Mouse (Mus musculus): ENCODE data around the gene Unc5c.

Gene Unc5c

GRCm38 (mm10) chr3:141465104-141465705, at the start of gene Unc5c:
TSS of gene Unc5c (plus strand) at chr3:141465216.
- DNase-seq = peak; percentile 71

DNA sequence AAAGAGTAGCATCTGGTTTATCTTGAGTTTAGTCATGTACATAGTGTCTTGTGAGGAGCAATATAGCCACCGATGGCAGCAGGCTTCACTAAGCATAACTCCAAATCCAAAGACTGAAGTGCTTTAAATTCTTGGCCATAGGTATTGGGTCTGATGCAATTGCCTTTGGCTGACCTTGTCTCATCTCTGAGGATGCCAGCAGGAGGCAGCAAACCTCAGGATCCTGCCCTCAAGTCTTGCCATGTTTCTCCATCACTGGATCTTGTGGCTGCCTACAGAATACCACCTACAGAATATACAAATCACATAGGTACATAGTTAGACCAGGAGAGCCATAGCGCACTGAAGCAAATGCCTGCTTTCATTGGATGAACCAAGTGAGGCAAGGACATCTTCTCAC, 7.5 kb upstream of the Unc5c start:
- DNase-seq = no peak

DNA sequence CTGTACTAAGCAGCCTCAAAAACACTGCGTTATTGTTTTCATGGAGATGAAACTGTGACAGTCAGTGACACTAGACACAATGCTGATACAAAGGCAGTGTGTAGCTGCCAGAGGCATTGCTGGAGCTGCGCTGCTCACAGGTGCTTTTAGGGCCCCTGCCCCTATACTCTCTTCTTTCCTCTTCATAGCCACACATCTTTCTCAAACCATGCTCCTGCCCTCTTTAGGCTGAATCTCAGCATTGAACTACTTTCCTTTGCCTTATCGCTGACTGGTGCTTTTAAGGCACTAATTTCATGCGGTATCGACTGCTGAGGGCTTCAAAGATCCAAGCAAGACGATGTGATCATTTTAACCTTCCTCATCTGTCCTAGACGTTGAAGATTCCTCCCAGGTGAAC, 2.5 kb upstream of the Unc5c start:
- no peak for DNase-seq

- no peak for DNase-seq
Observed at GRCm38 (mm10) chr3:141464691-141465103, 319 bp upstream of the Unc5c start.

- peak; percentile 32 for DNase-seq
Observed at GRCm38 (mm10) chr3:141466061-141466460, 1.0 kb downstream of the Unc5c start.

GRCm38 (mm10) chr3:141466727-141467335, 1.8 kb downstream of the Unc5c start:
- no peak for DNase-seq

DNA sequence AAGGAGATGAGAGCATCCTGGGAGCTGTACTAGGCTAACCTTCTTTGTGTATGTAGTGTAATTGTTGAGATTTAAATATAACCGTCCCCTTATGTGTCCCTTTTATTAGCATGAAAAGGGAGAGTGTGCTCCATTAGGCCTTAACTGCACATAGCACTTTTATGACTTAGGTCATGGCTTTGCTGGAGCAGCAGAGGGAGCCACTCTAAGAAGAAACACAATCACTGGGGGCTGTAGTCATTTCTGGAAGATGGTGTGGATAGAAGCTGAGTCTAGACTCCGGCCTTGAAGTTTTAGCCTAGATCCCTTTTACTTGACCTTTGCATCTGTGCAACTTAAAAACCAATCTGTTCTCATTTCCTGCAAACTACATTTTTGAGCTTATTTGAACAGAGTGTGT, 4.3 kb downstream of the Unc5c start:
- DNase-seq = no peak

GRCm38 (mm10) chr3:141473205-141473604, 8.2 kb downstream of the Unc5c start:
- DNase-seq = no peak

DNA sequence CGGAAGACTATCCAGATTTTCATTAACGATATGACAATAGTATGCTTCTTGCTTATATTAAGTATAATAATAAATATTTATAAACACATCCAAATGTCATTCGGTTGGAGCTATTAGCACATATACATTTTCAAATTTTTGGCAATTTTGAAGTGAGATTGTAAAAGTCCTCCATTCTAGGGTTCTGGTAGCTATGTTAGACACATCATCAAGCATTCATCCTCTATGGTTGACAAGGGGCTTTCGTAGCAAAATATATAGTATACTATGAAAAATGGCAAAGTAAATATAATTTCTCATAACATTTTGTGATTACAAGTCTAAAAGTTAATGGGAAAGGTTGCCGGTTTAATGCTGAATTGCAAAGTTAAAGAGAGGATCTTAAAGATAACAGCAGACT, 10.4 kb downstream of the Unc5c start:
- DNase-seq = no peak

GRCm38 (mm10) chr3:141475919-141476318, 10.9 kb downstream of the Unc5c start:
- DNase-seq = no peak

DNA sequence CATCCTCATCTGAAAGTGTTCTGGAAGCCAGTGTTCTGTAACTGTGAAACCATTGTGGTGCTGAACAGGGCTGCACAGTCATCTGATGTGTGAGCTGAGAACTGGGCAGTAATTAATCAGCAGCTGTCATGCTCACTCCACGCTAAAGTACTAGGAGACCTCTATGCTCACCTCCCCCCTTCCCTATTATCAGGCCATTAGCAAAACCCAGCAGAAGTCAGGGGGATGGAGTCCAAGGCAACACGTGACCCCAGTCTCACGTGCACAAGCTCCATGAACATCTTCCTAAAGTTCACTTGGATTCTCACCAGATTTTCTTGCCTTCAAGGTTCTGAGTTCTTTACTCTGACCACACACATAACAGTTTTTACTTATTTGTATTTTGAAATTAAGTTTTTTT, 11.7 kb downstream of the Unc5c start:
- DNase-seq = no peak

GRCm38 (mm10) chr3:141482465-141482864, 17.4 kb downstream of the Unc5c start:
- no peak for DNase-seq

- DNase-seq = no peak
Observed at GRCm38 (mm10) chr3:141483665-141484431, 18.8 kb downstream of the Unc5c start.

DNA sequence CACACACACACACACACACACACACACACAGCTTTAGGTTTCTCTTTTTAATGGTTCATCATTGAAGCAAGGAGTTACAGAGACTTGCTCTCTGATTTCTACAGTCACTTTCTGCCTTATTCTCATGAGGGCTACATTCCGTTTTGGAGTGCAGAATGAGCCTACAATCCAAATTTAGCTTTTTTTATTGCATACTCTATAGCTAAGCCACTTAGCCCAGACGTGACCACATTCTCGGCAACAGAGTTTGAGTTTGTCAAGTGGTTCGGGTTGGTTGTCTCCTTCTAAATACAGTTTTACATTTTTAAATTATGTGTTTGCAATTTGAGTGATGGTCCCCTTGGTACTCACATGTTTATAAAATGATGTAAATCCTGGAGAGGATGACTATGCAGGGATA, 20.2 kb downstream of the Unc5c start:
- no peak for DNase-seq

DNA sequence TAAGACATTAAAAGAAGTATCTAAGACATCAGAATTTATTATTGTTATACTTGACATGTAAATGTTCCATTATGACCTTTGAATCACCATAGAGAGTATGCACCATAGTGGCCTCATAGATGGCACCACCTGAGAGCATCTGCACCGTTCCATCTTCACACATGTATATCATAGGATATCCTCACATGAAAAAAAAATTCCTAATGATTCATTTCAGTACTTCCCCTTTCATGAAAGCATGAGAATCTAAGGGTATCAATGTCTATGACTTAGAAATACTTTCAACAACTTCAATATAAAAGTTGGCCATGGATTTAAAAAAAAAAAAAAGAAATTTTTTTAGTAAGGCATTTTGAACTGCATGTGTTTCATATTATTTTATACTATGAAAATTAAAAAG, 25.6 kb downstream of the Unc5c start:
- DNase-seq = no peak

DNA sequence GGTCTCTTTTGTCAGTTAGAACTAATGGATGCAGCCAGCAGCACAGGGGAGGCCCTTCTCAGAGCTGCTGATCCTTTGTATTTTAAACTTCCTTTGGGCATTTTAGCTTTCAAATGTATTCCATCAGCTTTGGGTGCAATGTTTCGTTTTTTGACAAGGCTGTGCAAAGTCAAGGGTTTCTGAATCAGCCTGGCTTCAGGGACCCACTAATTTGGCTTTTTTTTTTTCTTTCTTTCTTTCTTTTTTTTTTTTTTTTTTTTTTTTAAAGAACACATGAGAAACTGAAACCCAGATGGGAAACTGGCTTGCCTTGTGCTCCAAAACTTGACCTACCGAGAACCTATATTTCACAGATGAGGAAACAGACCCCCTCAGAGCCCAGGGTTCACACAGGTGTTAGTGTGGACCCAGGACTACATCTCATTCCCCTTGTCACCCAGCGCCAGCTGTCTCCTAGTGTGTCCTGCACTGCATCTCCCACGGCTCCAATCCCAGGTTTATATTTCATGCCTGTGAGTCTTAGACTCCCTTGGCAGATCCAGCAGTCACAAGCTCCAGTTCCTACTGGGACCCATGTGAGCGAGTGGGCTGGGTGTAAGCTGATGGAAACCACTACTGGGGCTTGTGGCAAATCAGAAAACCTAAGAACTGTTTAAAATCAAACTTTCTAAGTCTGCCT, 26.4 kb downstream of the Unc5c start:
- DNase-seq = no peak

DNA sequence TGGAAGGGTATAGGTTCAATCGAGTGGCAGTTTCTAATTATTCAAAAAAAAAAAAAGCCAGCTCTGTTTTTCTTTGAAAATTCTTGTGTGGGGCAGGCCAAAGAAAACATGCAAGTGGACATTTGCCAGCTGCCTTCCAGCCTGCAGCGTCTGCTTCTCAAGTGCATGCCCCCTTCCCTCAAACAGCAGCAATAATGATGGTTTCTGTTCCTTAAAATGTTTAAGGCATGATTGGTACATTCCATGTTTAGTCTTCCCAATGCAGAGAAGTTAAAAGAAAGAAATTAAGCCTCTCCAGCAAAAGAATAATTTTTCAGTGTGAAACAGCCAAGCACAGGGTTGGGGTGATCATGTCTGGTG, 26.9 kb downstream of the Unc5c start:
- DNase-seq = no peak

DNA sequence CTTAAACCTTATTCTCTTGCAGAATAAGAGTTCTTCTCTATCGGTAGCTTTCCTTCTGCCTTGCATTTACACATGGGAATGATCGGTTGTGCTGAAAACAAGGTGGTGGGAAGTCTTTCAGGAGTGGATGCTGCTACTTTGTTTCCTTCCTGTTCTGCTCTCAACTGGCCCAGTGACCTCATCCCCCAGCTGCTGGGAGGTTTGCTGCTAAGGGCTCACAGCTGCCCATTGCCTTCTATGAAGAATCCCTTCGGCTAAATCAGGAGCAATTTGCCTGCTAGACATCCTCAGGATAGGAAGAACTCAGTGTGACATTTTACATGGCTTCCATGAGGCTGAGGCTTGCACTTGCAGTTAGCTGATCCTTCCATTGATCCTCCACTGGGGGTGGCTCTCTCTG, 28.0 kb downstream of the Unc5c start:
- no peak for DNase-seq

DNA sequence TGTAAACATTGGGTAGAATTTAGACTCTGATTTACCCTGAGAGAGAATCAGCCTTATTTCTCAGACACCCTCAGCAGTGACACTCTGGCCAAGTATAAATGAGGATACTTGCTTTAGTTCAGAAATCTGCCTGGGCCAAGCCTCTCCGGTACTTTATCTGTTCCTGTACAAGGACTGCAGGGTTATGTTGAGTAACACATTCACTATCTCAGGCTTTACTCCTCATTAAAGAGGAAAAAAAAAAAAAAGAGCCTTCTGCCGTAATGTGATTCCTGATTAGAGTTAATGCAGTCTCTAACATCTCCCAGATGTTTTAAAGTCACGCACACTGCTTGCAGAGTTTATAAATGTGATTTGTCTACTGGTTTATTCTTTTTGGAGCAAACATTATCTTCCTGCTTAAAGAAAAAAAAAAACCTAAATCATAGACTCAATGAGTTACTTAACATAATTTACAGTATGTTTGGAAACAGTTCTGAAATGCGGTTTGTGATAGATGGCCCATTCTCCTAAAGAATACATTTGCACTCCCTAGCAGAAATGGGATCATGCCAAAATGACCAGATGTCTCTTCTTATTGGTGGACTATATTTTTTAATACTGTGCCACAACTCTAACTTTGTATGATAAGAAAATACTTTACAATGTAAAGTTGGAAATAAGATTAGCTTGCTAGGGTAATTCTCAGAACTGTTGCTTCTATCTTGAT, 33.5 kb downstream of the Unc5c start:
- DNase-seq = no peak

DNA sequence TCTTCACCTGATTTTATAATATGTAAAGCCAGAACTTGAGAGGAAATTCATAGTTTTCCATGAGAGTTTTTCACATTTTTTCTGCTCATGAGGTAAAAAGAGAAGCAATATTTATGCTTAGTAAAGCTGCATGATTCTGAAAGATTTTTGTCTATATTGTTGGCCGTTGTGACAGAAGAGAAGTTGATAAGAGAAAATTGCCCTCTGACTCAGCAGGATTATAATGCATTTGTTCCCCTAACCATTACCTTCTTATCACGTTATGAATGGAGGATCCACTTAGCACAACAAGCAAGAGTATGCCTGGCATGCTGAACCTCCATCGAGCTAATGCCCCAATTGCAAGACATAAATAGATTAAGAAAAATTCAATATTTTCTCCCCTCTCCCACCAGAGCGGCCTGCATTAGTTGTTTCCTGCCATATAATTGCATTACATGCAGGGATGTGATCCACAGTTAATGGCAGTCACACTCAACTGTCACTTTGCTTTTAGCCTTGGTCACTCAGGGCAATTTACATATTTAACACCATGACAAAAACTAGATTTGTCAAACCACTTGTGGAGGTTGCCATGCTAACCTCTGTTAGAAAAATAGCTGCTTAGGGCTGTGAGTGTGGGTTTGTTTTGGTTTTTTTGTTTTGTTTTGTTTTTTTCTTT, 37.0 kb downstream of the Unc5c start:
- no peak for DNase-seq

GRCm38 (mm10) chr3:141503331-141503730, 38.3 kb downstream of the Unc5c start:
- no peak for DNase-seq

- no peak for DNase-seq
Observed at GRCm38 (mm10) chr3:141509772-141510171, 44.8 kb downstream of the Unc5c start.
